Mouse (Mus musculus) cerebellum, adult 2 months (tissue): ENCODE results near the gene Rnf157. TPM values are rescaled to one million over a fixed set of nuclear protein-coding genes. Genes with fewer than 3 reads are reported as not detected.
"Not testable (repeated sequence)": the region's sequence is repeated elsewhere in the genome, so short reads cannot be mapped to it uniquely, and the experiment has no call there.

Experiments
- DNase-seq, 2 experiments: peaks; one replicate each; pipeline ENCODE4 v3.0.0; 2021
- H3K27ac ChIP-seq: fragments of 200-500 bp; 2 replicates; pipeline ENCODE4 v1.5.1; 2012; ENCODE audit warnings: low read length, control low read depth, inconsistent platforms; ENCODE audit not compliant: insufficient read depth
- H3K27me3 ChIP-seq: fragments of 200-500 bp; 2 replicates; pipeline ENCODE4 v1.6.1; 2012; ENCODE audit warnings: inconsistent platforms, mild to moderate bottlenecking, low read length, moderate library complexity; ENCODE audit not compliant: control insufficient read depth, insufficient read depth
- H3K4me1 ChIP-seq: fragments of 200-500 bp; 2 replicates; pipeline ENCODE4 v1.6.1; 2011; ENCODE audit warnings: low read length; ENCODE audit not compliant: control insufficient read depth, insufficient read depth
- H3K4me3 ChIP-seq: fragments of 200-500 bp; replicated peaks from 2 replicates; pipeline ENCODE3; 2011; ENCODE audit warnings: mild to moderate bottlenecking, low read depth, low read length, control low read depth; ENCODE audit not compliant: insufficient read depth
- CTCF ChIP-seq: fragments of 200-500 bp; IDR thresholded peaks from 2 replicates; pipeline ENCODE4 v1.5.1; 2011; ENCODE audit warnings: low read depth, mild to moderate bottlenecking, control low read depth, low read length, moderate library complexity, borderline replicate concordance; ENCODE audit not compliant: insufficient read depth
- POLR2A ChIP-seq: fragments of 200-500 bp; IDR thresholded peaks from 2 replicates; pipeline ENCODE4 v1.6.1; 2011; ENCODE audit warnings: low read length, control low read depth, borderline replicate concordance; ENCODE audit not compliant: insufficient read depth
- WGBS: fragments of 180-500 bp; shearing (Covaris S2); methylation state at CpG from one replicate; pipeline ENCODE4 v1.1.7; 2018; 5-methylcytosine and 5-hydroxymethylcytosine counted together
- polyA plus RNA-seq: library from polyadenylated mRNA; depleted of rRNA; stranded (reverse); fragments of >200 nt; gene quantifications from 2 replicates; pipeline ENCODE4 v1.2.3, GENCODE M21; 2012

Rnf157 gene
- polyA plus RNA-seq, 1 experiment = 147 TPM

DNA sequence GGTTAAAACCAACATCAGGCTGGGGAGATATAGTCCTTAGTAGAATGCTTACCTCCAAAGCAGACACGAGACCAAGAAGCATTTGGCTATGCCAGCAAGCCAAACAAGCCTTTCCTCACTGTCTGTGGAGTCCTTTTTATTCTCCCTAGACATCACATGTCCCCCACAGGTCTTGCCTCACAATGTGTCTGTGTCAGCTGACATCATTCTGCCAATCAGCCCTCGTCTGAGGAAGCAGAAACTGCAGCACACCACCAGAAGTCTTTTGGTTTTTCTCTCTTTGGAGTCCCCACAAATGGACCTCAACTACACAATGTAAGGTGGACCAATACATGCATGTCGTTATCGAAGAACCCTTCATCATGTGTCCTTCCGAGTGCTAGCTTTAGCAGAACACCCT lies 4.2 kb upstream of the Rnf157 start:
- H3K4me3 ChIP-seq = no peak overlapping the region
- TF ChIP-seq POLR2A (no peak), CTCF (no peak)
- no peaks in the 10 kb centered on the region; the same call in 1 of the 2 replicates for H3K27me3 ChIP-seq
- WGBS = 94% methylated on average over 5 of the region's 5 CpGs
- no peak overlapping the region for H3K27ac ChIP-seq
- DNase-seq = no peak
- H3K4me1 ChIP-seq = peaks cover 3% of the 10 kb centered on the region; the same call in 1 of the 2 replicates

DNA sequence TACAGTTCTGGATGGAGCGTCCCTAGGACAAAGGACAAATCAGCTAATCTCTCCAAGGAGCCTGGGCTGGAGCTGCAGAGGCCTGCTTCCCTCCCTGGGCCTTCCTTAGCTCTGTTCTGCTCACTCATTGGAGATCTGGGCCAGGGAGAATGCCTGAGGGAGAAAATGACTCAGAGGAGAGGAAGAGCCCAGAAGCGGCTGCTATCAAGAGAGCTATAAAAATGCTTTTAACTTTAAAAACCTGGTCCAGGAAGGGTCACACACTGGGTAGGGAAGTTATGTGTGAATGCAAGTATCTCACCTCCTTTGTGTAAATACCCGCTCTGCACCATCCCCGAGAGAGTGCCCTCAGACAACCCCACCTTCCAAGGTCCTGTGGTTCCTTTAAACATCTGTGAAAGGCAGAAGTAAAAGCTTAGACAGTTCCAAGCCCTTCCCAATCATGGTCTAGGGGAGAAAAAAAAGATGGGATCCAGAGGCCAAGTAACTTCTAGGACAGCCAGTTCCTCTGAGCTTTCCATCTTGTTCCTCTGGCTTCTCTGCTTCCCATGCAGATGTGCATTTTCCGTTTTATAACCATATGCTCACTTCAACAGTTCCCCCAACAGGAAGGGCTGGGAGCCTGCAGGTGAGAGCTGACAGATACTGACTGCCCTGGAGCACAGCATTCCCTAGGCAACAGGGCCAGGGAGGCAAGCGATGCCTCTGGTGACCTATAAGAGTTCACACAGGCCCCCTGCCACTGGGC lies 3.5 kb upstream of the Rnf157 start:
- Histone ChIP-seq H3K4me1 (peaks cover 8% of the 10 kb centered on the region; the same call in 1 of the 2 replicates), H3K27ac (no peak overlapping the region), H3K4me3 (no peak overlapping the region), H3K27me3 (no peaks in the 10 kb centered on the region; the same call in 1 of the 2 replicates)
- WGBS = 95% methylated on average over 6 of the region's 6 CpGs
- no peak for DNase-seq
- TF ChIP-seq CTCF = no peak
- TF ChIP-seq POLR2A = no peak

DNA sequence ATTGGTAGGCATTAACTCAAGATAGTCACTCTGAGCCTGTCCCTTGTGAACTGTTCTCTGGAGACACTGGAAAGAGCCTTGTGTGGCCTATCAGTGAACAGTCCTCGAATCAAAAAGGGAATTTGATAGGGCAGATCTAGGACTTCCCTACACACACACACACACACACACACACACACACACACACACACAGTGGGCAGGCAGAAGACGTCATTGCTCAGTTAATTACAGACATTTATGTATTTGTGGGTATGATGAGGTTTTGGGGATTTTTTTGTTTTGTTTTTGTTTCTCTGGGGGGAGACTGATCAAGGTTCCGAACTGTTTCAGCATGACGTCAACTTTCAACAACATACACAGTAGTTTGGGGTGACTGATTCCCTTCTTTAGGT lies 795 bp upstream of the Rnf157 start:
- TF ChIP-seq CTCF (no peak), POLR2A (no peak)
- DNase-seq = no peak
- Histone ChIP-seq H3K27me3 (no peaks in the 10 kb centered on the region), H3K27ac (0 out of 2 replicates have a peak overlapping the region, but pooled peaks have one; percentile 55), H3K4me3 (peak overlapping the region; percentile 60), H3K4me1 (peaks cover 8% of the 10 kb centered on the region; the same call in 1 of the 2 replicates)
- WGBS = 79% methylated on average over 4 of the region's 4 CpGs

DNA sequence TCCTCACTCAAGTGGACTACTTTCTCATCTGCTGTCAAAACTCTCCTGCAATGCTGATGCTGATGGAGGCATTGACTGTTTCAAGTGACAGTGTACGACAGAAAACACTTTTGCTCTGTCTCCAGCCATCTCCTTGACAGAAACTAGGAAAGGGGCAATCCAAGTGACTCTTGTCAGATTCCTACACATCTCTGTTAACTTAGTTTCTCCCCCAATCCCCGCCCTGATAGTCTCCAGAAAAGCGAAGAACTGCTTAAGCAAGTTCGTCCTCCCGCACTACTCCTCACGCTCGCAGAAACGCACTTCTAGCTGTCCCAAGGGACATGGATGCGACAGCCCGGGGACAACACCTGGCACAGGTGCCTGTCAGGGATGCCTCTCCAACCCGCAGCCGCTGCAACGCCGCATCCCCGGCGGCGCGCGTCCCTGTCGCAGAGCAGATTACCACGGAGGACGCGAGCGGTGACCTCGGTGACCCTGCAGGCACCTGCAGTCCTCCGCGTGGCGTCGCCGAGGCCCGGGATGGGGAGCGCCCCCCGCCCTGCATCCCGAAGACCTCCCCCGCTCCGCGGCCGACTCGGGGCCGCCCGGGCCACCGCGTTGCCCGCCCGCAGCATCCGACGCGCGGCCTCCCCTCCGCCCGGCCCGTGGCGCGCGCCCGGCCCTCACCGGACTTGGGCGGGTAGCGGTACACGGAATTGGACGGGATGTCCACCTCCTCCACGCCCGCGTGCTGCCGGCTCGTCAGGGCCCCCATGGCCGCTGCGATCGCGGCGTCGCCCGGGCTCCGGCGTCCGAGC lies 604 bp downstream of the Rnf157 start:
- TF ChIP-seq CTCF (no peak), POLR2A (no peak)
- peak; percentile 27 to 41 for DNase-seq
- WGBS = under 1% methylated on average over 74 of the region's 76 CpGs
- no peak overlapping the region for H3K27ac ChIP-seq
- H3K4me3 ChIP-seq = peak overlapping the region; percentile 63
- H3K27me3 ChIP-seq = no peaks in the 10 kb centered on the region; the same call in 1 of the 2 replicates
- peaks cover 8% of the 10 kb centered on the region; the same call in 1 of the 2 replicates for H3K4me1 ChIP-seq

DNA sequence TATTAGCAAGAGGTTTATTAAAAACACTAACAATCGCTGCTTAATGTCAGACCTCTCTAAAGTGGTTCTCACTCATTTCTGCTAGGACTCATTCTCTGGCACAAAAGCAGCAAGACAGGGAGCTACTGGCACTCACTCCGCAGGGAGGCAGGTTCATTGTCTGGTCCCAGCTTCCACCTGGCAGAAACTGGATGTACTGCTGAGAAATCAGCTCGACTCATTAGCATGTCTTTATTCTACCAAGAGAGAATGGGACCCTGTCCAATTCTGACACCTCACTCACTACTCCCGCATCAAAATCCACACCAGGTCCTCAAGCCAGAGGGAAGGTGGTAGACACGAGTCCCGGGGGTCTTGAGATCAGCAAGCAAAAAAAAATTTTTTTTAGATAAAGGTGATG lies 1.2 kb downstream of the Rnf157 start:
- Histone ChIP-seq H3K27me3 (no peaks in the 10 kb centered on the region; the same call in 1 of the 2 replicates), H3K4me3 (peak overlapping the region; percentile 63), H3K4me1 (peaks cover 8% of the 10 kb centered on the region; the same call in 1 of the 2 replicates), H3K27ac (no peak overlapping the region)
- 2% methylated on average over 6 of the region's 6 CpGs for WGBS
- DNase-seq = peak; percentile 62 to 85
- no peak for TF ChIP-seq CTCF
- no peak for TF ChIP-seq POLR2A

DNA sequence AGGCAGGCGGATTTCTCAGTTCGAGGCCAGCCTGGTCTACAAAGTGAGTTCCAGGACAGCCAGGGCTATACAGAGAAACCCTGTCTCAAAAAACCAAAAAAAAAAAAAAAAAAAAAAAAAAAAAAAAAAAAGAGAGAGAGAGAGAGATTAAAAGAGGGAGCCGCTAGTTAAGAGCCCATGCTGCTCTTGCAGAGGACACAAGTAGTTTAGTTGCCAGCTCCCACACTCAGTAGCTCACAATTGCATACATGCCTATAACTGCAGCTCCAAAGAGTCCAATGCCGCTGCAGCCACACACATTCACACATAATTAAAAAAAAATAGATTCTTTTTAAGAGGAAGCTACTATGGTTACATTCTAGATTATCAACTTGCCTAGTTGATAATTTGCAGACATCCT lies 2.4 kb downstream of the Rnf157 start:
- H3K4me3 ChIP-seq, H3K27me3 ChIP-seq, H3K4me1 ChIP-seq, H3K27ac ChIP-seq, DNase-seq: not testable (repeated sequence)
- 91% methylated on average over 4 of the region's 4 CpGs for whole genome bisulfite sequencing

DNA sequence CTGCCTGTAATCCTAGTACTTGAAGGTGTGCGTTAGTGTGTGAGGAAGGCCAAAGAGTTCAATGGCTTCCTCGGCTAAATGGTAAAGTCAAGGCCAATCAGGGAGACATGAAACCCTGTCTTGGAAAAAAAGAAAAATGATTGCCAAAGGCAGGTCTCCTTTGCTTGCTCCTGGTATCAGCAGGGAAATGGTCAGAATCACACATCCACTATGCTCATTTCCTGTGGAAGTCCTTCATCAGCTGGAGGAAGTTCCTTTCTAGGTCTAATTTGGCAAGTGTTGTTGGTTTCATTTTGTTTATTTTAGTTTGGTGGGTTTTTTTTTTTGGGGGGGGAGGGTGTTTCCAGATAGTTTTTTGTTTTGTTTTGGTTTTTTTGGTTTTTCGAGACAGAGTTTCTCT lies 3.8 kb downstream of the Rnf157 start:
- no peaks in the 10 kb centered on the region; the same call in 1 of the 2 replicates for H3K27me3 ChIP-seq
- H3K4me1 ChIP-seq = peaks cover 8% of the 10 kb centered on the region; the same call in 1 of the 2 replicates
- no peak for DNase-seq
- no peak overlapping the region for H3K27ac ChIP-seq
- TF ChIP-seq POLR2A = no peak
- TF ChIP-seq CTCF = no peak
- no peak overlapping the region for H3K4me3 ChIP-seq
- whole genome bisulfite sequencing = 98% methylated on average over 3 of the region's 3 CpGs

DNA sequence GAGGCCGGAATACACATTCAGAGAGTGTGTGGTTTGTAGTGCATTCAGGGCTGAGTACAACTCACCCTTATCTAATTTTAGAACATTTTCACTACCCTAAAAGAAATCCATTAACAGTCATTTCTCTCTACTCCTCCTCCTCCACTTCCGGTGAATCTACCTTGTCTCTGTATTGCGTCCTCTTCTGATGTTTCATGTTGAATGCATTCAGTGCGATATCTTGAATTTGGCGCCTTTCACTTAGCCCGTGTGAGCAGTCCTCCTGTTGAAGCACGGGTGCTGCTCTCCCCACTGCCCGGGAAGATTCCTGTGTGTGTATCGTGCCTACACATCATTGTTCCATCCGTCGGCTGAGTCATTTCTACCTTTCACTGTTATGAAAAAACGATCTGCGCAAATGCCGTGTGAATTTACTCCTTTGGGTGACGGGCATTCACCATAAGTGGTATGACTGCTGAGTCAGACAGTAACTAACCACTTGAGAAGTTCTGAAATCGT lies 6.6 kb downstream of the Rnf157 start:
- no peaks in the 10 kb centered on the region for H3K4me1 ChIP-seq
- no peaks in the 10 kb centered on the region; the same call in 1 of the 2 replicates for H3K27me3 ChIP-seq
- H3K27ac ChIP-seq = no peak overlapping the region
- no peak for DNase-seq
- TF ChIP-seq POLR2A = no peak
- no peak for TF ChIP-seq CTCF
- H3K4me3 ChIP-seq = no peak overlapping the region
- WGBS = 98% methylated on average over 16 of the region's 16 CpGs
